Mouse (Mus musculus) adrenal gland, postnatal 14 days (tissue): ENCODE measurements at regions not wholly inside any gene's neighbourhood (a gene's known extent, or its start where the extent isn't known, plus 50 kb on each side); places are given as distances from the start of the nearest gene placed in this dataset.
A peak's percentile ranks its signal among the peaks of the same experiment; 100 is the strongest.
"Not testable (repeated sequence)": the region's sequence is repeated elsewhere in the genome, so short reads cannot be mapped to it uniquely, and the experiment has no call there.

ENCODE experiments used
- DNase-seq: peaks from one replicate; pipeline ENCODE4 v3.0.0; 2021; ENCODE audit warnings: mixed read lengths

DNA sequence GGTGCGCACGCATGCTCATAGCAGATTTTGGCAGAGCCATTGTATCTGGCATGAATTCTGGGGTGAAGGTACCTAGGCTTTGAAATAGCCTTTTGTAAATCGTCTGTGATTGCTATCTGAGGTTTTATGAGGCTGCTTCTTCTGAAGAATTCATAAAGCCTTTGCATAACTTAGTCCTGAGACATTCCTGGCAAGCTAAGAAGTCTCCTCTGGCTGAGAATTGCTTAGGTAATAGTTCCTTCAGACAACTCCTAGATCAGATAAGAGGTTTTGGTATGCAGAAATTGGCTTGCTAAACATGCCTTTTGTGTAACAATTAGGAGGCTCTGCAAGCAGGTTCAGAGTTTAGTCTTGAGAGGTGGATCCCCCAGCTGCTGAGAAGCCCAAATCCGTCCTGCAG, 82.7 kb downstream of the Pmp22 start:
- DNase-seq = no peak

- DNase-seq = peak; percentile 87
These were observed 84.3 kb downstream of the Pmp22 start for GRCm38 (mm10) chr11:63213043-63213442.

DNA sequence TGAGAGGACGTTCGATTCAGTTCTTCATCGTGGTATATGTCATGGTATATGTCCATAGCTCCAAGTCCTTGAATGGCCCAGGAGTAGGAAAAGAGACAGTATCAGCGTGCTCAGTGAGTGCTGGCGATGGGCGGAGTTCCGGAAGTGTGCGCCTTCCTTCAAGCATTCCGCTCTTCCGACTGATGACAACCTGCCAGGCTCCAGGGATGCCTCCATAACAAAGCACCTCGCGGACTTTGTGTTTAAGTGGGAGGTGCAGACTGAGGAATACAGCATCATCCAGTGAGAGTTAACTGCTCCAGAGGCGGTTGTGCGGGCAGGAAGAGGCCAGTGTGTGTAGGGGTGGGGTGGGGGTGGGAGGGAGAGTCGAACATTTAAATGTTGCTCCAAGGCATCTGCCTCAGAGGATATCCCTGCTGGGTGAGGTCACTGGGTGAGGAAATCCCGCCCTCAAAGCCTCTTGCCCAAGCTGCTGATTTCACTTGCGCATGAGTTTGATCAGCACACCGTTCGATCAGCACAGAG, 85.2 kb downstream of the Pmp22 start:
- DNase-seq = no peak

GRCm38 (mm10) chr11:63215993-63216392, 87.2 kb downstream of the Pmp22 start:
- no peak for DNase-seq

DNA sequence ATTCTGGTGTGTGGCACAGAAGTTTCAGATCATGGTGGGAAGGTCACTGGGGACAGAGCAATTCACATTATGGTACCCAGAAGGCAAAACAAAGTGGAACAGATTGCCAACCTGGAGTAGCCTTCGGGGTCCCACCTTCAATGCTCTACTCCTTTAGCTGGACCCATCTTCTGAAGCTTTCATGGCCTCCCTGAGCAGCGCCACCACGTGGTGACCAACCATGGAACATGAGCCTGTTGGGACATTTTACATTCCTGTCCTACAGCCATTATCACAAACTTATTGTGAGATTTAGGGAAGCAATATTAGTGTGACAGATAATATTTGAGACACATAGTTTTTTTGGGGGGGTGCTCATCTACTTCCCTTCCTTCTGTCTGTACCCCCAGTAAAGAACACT, 88.3 kb downstream of the Pmp22 start:
- DNase-seq = no peak

GRCm38 (mm10) chr11:63226471-63226870, 97.7 kb downstream of the Pmp22 start:
- DNase-seq = no peak

DNA sequence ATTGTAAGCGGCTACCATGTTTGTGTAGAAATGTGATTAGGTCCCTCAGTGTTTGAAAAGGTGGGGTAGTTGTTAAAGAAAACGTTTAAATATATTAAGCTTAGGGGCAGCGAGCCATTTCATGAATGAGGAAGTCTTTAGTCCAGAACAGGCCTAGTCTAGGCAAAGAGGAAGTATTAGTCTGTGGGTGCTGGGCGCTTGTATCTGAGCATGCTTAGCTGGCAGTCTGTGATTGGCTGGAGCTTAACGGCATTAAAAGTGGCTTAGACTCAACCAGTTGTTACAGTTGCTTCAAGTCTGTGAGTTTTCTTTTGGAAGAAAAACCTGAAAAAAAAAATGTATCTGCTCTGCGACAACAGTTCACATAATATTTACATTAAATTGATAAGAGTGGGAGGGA, 102.0 kb downstream of the Pmp22 start:
- no peak for DNase-seq

DNA sequence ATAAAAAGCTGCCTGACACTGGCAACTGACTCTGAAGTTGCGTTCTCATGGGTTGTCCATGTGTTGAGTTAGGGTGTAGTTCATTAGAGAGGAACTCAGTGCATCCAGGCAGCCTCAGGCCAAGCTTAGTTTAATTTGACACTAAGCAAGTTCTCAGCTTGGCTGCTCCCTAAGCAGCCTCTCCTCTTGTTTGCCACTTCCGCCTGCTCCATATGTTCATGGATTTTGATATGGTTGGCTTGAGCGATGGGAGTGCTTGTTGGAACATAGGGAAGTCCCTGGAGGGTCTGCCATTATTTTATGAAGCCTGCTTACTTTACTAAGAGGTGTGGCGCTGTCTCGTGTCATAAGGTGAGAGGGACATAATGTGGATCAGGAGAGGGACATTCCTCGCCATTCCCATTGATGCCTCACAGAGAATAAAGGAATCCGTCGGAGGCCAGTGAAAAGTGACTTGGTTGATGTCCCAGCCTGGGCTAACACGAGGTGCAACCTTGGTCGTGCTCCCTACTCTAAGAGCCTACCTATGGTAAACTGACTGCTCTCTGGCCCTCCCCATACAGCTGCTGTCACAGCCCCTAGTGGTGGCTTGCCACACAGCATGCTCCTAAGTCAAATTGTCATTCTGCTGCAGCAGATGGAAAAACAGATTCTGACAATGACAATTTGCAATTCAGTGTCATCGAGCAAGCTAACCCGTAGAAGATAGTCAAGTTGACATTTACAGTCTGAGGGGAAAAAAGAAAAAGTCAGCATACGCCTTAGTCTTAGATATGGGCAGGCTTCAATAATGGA, 104.6 kb downstream of the Pmp22 start:
- no peak for DNase-seq

- DNase-seq = no peak
These were observed 105.7 kb downstream of the Pmp22 start for GRCm38 (mm10) chr11:63234481-63234880.

DNA sequence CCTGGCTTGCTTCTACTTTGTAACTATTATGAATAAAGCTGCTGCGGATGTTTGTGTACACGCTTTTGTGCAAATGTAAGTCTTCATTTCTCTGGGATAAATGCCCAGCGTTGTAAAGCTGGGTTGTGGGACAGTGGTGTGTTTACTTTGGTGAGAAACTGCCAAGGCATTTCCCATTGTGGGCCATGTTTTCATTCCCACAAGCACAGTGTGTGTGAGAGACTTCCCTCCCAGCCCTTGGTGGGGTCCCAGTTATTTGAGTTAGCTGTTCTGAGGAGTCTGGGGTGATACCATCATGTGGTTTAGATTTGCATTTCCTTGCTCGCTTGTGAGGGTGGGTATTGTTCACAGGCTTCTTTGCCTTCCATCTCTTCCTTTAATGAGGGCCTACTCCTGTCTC, 109.9 kb downstream of the Pmp22 start:
- no peak for DNase-seq

- DNase-seq = peak; percentile 23
These were observed 115.2 kb downstream of the Pmp22 start for GRCm38 (mm10) chr11:63243906-63244416.

GRCm38 (mm10) chr11:63245041-63245440, 116.3 kb downstream of the Pmp22 start:
- DNase-seq = no peak

DNA sequence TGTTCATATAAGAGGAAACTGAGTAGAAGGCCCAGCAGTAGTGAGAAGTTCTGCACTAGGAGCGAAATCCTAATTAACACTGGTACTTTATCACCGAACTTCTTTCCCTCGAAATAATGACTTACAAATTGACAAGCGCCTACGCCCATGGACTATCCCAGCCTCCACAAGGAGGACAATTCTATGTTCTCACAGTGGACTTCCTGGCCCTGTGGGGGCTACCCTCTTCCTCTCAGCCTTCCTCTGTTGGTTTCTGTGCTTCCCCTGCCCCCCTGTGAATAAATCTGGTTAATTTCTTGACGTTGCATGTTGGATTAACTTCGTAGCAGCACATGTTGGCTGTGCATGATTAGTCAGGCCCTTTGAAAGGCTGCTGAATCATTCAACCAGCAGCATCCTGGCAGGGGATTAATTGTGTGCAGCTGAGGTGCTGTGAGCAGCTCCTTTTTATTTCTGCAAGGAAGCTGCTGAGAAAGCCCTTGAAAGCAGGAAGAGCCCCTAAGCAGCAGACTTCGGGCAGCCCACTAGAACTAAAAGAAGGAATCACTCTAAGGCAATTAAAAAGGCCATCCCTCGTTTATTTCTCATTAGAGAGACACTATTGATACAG, 117.4 kb downstream of the Pmp22 start:
- DNase-seq = no peak

DNA sequence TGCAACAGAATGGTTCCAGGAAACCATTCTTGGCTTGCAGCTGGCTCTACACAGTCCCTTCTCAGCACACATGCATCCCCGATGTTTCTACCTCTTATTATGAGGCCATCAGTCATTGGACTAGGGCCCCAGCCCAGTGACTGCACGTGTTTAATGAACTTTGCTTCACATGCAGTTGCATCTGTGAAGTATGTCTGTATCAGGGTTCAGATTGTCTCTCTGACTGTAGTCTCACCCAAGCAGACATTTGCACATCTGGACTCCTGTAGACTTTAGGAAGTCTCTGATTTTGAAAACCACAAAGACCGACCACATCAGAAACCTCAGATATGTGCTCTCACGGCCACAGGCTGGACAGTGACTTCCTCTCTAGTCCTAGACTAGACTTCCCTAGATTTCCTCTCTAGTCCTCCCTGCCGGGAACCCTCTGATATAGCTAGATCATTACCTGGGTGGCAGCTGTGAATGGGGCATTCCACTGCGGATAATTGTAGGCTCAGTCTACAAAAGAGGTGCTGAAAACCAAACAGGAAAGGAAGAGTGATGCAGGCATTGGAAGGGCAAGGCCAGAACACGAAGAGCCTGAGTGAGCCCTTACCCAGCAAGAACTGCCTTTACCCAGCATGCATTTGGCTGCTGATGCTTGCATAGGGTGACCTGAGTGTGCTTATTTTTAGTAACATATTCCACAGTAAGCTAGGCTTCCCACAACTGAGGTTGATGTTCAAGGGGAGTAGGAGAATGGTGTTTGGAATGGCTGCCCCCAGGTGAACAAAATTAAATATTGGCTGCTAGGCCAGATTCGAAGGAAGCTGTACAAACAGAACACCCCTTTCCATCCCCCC, 123.5 kb downstream of the Pmp22 start:
- no peak for DNase-seq

DNA sequence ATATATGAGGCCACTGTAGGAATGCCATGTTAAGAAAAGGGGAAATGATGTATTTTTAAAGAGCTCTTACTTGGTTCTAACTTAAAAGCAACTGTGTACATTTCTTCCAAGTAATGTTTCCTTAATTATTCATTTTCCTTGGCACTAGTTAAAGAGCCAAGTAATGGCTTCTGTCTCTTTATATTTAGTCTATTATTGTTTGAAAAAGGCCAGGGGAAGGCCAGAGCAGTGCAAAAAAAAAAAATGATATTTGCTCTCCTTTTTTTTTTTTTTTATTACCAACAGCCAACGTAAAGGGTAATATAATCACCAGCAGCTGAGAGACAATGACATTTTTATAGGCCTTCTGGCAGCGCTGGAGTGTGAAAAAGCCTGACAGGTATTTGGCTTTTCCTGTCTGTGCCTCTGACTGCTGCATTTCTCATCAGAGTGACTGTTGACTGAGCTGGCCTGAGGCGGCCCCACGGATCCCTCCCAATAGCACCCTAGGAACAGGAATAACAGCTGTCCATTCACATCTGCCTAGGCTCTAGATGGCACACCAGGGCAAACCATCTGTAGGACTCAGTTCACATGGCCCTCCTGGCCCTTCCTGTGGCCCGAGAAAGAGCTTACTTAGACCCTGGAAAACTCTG, 124.3 kb downstream of the Pmp22 start:
- DNase-seq = no peak

DNA sequence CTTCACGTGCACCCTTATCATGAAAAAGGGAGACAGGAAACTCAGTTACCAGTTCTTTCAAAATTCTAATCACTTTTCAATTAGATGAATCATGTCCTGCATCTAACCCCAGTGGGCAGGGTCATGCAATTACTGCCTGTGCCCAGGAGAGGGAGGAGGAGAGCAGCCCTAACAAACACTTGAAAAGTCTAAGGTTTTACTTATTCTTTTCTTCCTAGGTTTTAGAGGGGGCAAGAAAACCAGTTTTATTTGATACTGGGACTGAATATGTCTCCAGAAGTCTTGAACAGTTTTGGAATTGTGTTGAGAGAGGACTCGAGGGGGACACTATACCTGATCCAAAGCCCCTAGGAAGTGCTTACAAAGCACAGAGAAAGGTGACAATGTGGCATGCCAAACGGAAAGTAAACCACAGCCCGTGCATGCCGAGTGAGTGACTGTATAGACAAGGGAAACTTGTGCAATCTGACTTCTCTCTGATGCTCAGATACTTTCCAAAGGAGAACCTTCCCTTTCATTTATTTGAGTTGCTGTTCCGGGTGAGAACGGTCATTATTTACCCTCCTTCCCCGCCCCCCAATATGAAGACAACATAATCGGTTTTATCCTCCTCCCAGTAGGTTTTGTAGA, 135.8 kb downstream of the Pmp22 start:
- DNase-seq = peak; percentile 60

- DNase-seq = not testable (repeated sequence)
These were observed 137.5 kb downstream of the Pmp22 start for GRCm38 (mm10) chr11:63266290-63266689.

GRCm38 (mm10) chr11:63276641-63277040, 147.9 kb downstream of the Pmp22 start:
- no peak for DNase-seq

GRCm38 (mm10) chr11:63281839-63282238, 153.1 kb downstream of the Pmp22 start:
- DNase-seq = no peak

- no peak for DNase-seq
These were observed 153.8 kb downstream of the Pmp22 start for GRCm38 (mm10) chr11:63282541-63282940.

GRCm38 (mm10) chr11:63286026-63286425, 157.2 kb downstream of the Pmp22 start:
- DNase-seq = no peak

- DNase-seq = no peak
These were observed 159.0 kb downstream of the Pmp22 start for GRCm38 (mm10) chr11:63287766-63288165.
